In genomic region chrX:12841021-12841325, GRCm38 (mm10) we compare ENCODE assay signal across 9 mouse cellular contexts.
DNase-seq lines count a peak whose midpoint lies in the region; ATAC-seq lines count a peak whose summit lies in the region.
"Had no signal": no experiment of that assay in that cellular context is flagged by ENCODE, and none has a peak within 500 bp of the region (broad histone marks: within the 10 kb centered on the region; RNA-seq: fewer than 3 reads in every experiment).

No protein-coding gene starts in this region.

- DNase-seq in heart, adult 9 months (ENCODE audit: low spot score in 2 of 2), result no peak
- peak; percentile 50 for DNase-seq in ES-CJ7 (ENCODE audit: low read depth, low spot score)
- no peak for DNase-seq in ovary, postnatal 14 days (ENCODE audit: low spot score)
- DNase-seq in layer of hippocampus, adult 9-11 months, result no peak

- peaks cover 12% of the 10 kb centered on the region for H3K4me1 ChIP-seq in heart, embryonic 13.5 days
- H3K4me1 ChIP-seq in embryonic facial prominence, embryonic 15.5 days, result no peaks in the 10 kb centered on the region
- H3K4me1 ChIP-seq in limb, embryonic 13.5 days, result no peaks in the 10 kb centered on the region

- peak overlapping the region; percentile 65 for H3K4me2 ChIP-seq in heart, embryonic 13.5 days
- no peak overlapping the region for H3K4me2 ChIP-seq in embryonic facial prominence, embryonic 15.5 days (replicated peaks)
- peak overlapping the region; percentile 57; the same call in 1 of the 2 replicates for H3K4me2 ChIP-seq in limb, embryonic 13.5 days (replicated peaks)

- peak overlapping the region; percentile 89 for H3K27ac ChIP-seq in heart, embryonic 13.5 days (replicated peaks)
- 0 out of 2 replicates have a peak overlapping the region, but pooled peaks have one; percentile 87 for H3K27ac ChIP-seq in embryonic facial prominence, embryonic 15.5 days (replicated peaks)
- peak overlapping the region; percentile 79; the same call in 1 of the 2 replicates for H3K27ac ChIP-seq in limb, embryonic 13.5 days

- H3K9ac ChIP-seq in heart, embryonic 13.5 days, result peak overlapping the region; percentile 70; the same call in 1 of the 2 replicates
- no peak overlapping the region for H3K9ac ChIP-seq in embryonic facial prominence, embryonic 15.5 days
- no peak overlapping the region for H3K9ac ChIP-seq in limb, embryonic 13.5 days

- ATAC-seq in heart, embryonic 13.5 days (ENCODE audit: extremely low read depth, insufficient number of reproducible peaks, low FRiP score, low TSS enrichment), result no peak
- no peak for ATAC-seq in embryonic facial prominence, embryonic 15.5 days (ENCODE audit: insufficient number of reproducible peaks, low FRiP score, low TSS enrichment, low read depth)
- ATAC-seq in limb, embryonic 13.5 days (ENCODE audit: low FRiP score, low read depth), result no peak
- ATAC-seq in CD4-positive, CD25-positive, alpha-beta regulatory T cell, adult 4 months, result no peak

- H3K36me3 ChIP-seq in heart, embryonic 13.5 days, result no peaks in the 10 kb centered on the region
- no peaks in the 10 kb centered on the region for H3K36me3 ChIP-seq in embryonic facial prominence, embryonic 15.5 days
- no peaks in the 10 kb centered on the region for H3K36me3 ChIP-seq in limb, embryonic 13.5 days

- H3K27me3 ChIP-seq in heart, embryonic 13.5 days (replicated peaks), result no peaks in the 10 kb centered on the region
- H3K27me3 ChIP-seq in embryonic facial prominence, embryonic 15.5 days, result no peaks in the 10 kb centered on the region
- no peaks in the 10 kb centered on the region for H3K27me3 ChIP-seq in limb, embryonic 13.5 days
- H3K27me3 ChIP-seq: CH12.LX had no signal

- no peaks in the 10 kb centered on the region for H3K9me3 ChIP-seq in heart, embryonic 13.5 days
- no peaks in the 10 kb centered on the region for H3K9me3 ChIP-seq in embryonic facial prominence, embryonic 15.5 days (replicated peaks)
- H3K9me3 ChIP-seq in limb, embryonic 13.5 days, result no peaks in the 10 kb centered on the region

- 65% methylated on average over 3 of the region's 3 CpGs for WGBS in heart, embryonic 13.5 days
- 71% methylated on average over 3 of the region's 3 CpGs for WGBS in embryonic facial prominence, embryonic 15.5 days
- WGBS in limb, embryonic 13.5 days, result 72% methylated on average over 3 of the region's 3 CpGs

- H3K4me3 ChIP-seq in heart, embryonic 13.5 days, result no peak overlapping the region
- H3K4me3 ChIP-seq in embryonic facial prominence, embryonic 15.5 days (replicated peaks), result no peak overlapping the region
- H3K4me3 ChIP-seq in limb, embryonic 13.5 days, result no peak overlapping the region
